Mouse (Mus musculus): ENCODE measurements around the gene Gm9887. TPM values are rescaled to one million over a fixed set of nuclear protein-coding genes. Genes with fewer than 3 reads are reported as not detected.
"Not testable (repeated sequence)": the region's sequence is repeated elsewhere in the genome, so short reads cannot be mapped to it uniquely, and the experiment has no call there.

Gm9887 gene
- polyA plus RNA-seq, 1 experiment = 1.1 TPM

GRCm38 (mm10) chr12:69378558-69379454, 6.5 kb upstream of the Gm9887 start:
- 93% methylated on average over 11 of the region's 11 CpGs for WGBS
- Histone ChIP-seq H3K4me3 (ENCODE audit: control insufficient read depth, insufficient read depth, low read length) (no peak overlapping the region), H3K27me3 (ENCODE audit: control insufficient read depth, insufficient read depth, low read length) (no peaks in the 10 kb centered on the region), H3K36me3 (ENCODE audit: control insufficient read depth, insufficient read depth, low read length) (no peaks in the 10 kb centered on the region), H3K4me1 (replicated peaks; ENCODE audit: control insufficient read depth, insufficient read depth, low read length) (0 out of 2 replicates have a peak, but pooled peaks cover 2% of the 10 kb centered on the region), H3K27ac (ENCODE audit: control insufficient read depth, insufficient read depth, low read length) (no peak overlapping the region)
- TF ChIP-seq CTCF (IDR thresholded peaks at IDR 0.05; ENCODE audit: borderline replicate concordance, control insufficient read depth, extremely low read depth, insufficient read depth, low read length, poor library complexity) (no peak), POLR2A (IDR thresholded peaks at IDR 0.05; ENCODE audit: control insufficient read depth, extremely low read depth, insufficient read depth, low read length, poor library complexity) (no peak)
- no peak for DNase-seq

- H3K27me3 ChIP-seq (ENCODE audit: control insufficient read depth, insufficient read depth, low read length); H3K4me1 ChIP-seq (replicated peaks; ENCODE audit: control insufficient read depth, insufficient read depth, low read length); DNase-seq; H3K36me3 ChIP-seq (ENCODE audit: control insufficient read depth, insufficient read depth, low read length); H3K27ac ChIP-seq (ENCODE audit: control insufficient read depth, insufficient read depth, low read length); H3K4me3 ChIP-seq (ENCODE audit: control insufficient read depth, insufficient read depth, low read length): not testable (repeated sequence)
- WGBS = 96% methylated on average over 6 of the region's 6 CpGs
These were observed 5.4 kb upstream of the Gm9887 start for GRCm38 (mm10) chr12:69377636-69378035.

- peaks cover 8% of the 10 kb centered on the region for H3K36me3 ChIP-seq (ENCODE audit: control insufficient read depth, insufficient read depth, low read length)
- H3K27me3 ChIP-seq (ENCODE audit: control insufficient read depth, insufficient read depth, low read length) = no peaks in the 10 kb centered on the region
- no peak for DNase-seq
- WGBS = 92% methylated on average over 1 of the region's 1 CpGs
- H3K4me3 ChIP-seq (ENCODE audit: control insufficient read depth, insufficient read depth, low read length) = no peak overlapping the region
- TF ChIP-seq POLR2A (IDR thresholded peaks at IDR 0.05; ENCODE audit: control insufficient read depth, extremely low read depth, insufficient read depth, low read length, poor library complexity) (no peak), CTCF (IDR thresholded peaks at IDR 0.05; ENCODE audit: borderline replicate concordance, control insufficient read depth, extremely low read depth, insufficient read depth, low read length, poor library complexity) (no peak)
- 0 out of 2 replicates have a peak, but pooled peaks cover 2% of the 10 kb centered on the region for H3K4me1 ChIP-seq (replicated peaks; ENCODE audit: control insufficient read depth, insufficient read depth, low read length)
- H3K27ac ChIP-seq (ENCODE audit: control insufficient read depth, insufficient read depth, low read length) = no peak overlapping the region
These were observed 4.9 kb upstream of the Gm9887 start for GRCm38 (mm10) chr12:69377188-69377587.

GRCm38 (mm10) chr12:69376132-69376531, 3.9 kb upstream of the Gm9887 start:
- DNase-seq = no peak
- WGBS = 77% methylated on average over 2 of the region's 2 CpGs
- no peak for TF ChIP-seq POLR2A (IDR thresholded peaks at IDR 0.05; ENCODE audit: control insufficient read depth, extremely low read depth, insufficient read depth, low read length, poor library complexity)
- TF ChIP-seq CTCF (IDR thresholded peaks at IDR 0.05; ENCODE audit: borderline replicate concordance, control insufficient read depth, extremely low read depth, insufficient read depth, low read length, poor library complexity) = no peak
- H3K27ac ChIP-seq (ENCODE audit: control insufficient read depth, insufficient read depth, low read length) = no peak overlapping the region
- H3K27me3 ChIP-seq (ENCODE audit: control insufficient read depth, insufficient read depth, low read length) = no peaks in the 10 kb centered on the region
- H3K4me3 ChIP-seq (ENCODE audit: control insufficient read depth, insufficient read depth, low read length) = no peak overlapping the region
- peaks cover 8% of the 10 kb centered on the region for H3K36me3 ChIP-seq (ENCODE audit: control insufficient read depth, insufficient read depth, low read length)
- H3K4me1 ChIP-seq (replicated peaks; ENCODE audit: control insufficient read depth, insufficient read depth, low read length) = 0 out of 2 replicates have a peak, but pooled peaks cover 2% of the 10 kb centered on the region

GRCm38 (mm10) chr12:69373850-69374766, 1.9 kb upstream of the Gm9887 start:
- peak overlapping the region; percentile 26 for H3K4me3 ChIP-seq (ENCODE audit: control insufficient read depth, insufficient read depth, low read length)
- 6% methylated on average over 11 of the region's 11 CpGs for WGBS
- 0 out of 2 replicates have a peak, but pooled peaks cover 2% of the 10 kb centered on the region for H3K4me1 ChIP-seq (replicated peaks; ENCODE audit: control insufficient read depth, insufficient read depth, low read length)
- H3K36me3 ChIP-seq (ENCODE audit: control insufficient read depth, insufficient read depth, low read length) = peaks cover 8% of the 10 kb centered on the region
- H3K27ac ChIP-seq (ENCODE audit: control insufficient read depth, insufficient read depth, low read length) = no peak overlapping the region
- H3K27me3 ChIP-seq (ENCODE audit: control insufficient read depth, insufficient read depth, low read length) = no peaks in the 10 kb centered on the region
- peak; percentile 28 for DNase-seq
- TF ChIP-seq CTCF (IDR thresholded peaks at IDR 0.05; ENCODE audit: borderline replicate concordance, control insufficient read depth, extremely low read depth, insufficient read depth, low read length, poor library complexity) (no peak), POLR2A (IDR thresholded peaks at IDR 0.05; ENCODE audit: control insufficient read depth, extremely low read depth, insufficient read depth, low read length, poor library complexity) (no peak)

- Histone ChIP-seq H3K4me3 (ENCODE audit: control insufficient read depth, insufficient read depth, low read length) (peak overlapping the region; percentile 99), H3K27me3 (ENCODE audit: control insufficient read depth, insufficient read depth, low read length) (no peaks in the 10 kb centered on the region), H3K27ac (ENCODE audit: control insufficient read depth, insufficient read depth, low read length) (peak overlapping the region; percentile 25; the same call in 1 of the 2 replicates), H3K4me1 (replicated peaks; ENCODE audit: control insufficient read depth, insufficient read depth, low read length) (0 out of 2 replicates have a peak, but pooled peaks cover 2% of the 10 kb centered on the region), H3K36me3 (ENCODE audit: control insufficient read depth, insufficient read depth, low read length) (peaks cover 8% of the 10 kb centered on the region)
- peak; percentile 5; the same call in 1 of the 2 replicates for TF ChIP-seq CTCF (IDR thresholded peaks at IDR 0.05; ENCODE audit: borderline replicate concordance, control insufficient read depth, extremely low read depth, insufficient read depth, low read length, poor library complexity)
- TF ChIP-seq POLR2A (IDR thresholded peaks at IDR 0.05; ENCODE audit: control insufficient read depth, extremely low read depth, insufficient read depth, low read length, poor library complexity) = no peak
- DNase-seq = peak; percentile 35
- under 1% methylated on average over 42 of the region's 42 CpGs for WGBS
These were observed 573 bp upstream of the Gm9887 start for GRCm38 (mm10) chr12:69372731-69373331.

Data from thymus, adult 2 months (tissue).